Mouse (Mus musculus) mesoderm, embryonic 11.5 days (tissue): ENCODE measurements around the gene Vmn2r95.
"Not testable (repeated sequence)": the region's sequence is repeated elsewhere in the genome, so short reads cannot be mapped to it uniquely, and the experiment has no call there.

Source experiments
- DNase-seq: peaks from one replicate; pipeline ENCODE4 v3.0.0-alpha.2; 2012; ENCODE audit warnings: low read depth, low spot score

Vmn2r95 gene

DNA sequence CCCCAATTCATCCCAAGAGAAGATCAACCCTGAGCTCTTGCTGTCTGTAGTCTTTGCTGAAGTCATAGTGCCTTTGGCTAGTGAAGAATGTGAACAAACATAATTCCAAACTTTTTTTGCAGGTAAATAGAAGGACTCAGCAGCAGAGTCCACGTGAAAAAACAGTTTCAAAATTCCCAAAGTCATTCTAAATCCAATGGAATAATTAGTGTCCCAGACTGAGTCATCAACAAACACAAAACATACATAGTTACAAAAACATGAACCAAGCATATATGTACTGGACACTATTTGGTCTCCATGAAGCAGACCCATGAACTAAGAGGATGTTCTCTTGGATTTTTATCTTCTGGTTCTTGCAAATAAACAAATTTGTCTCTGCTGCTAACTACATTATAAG lies at the start of gene Vmn2r95:
Gene Vmn2r95, plus strand, starts transcription at position 301 of the 400 bp plus-strand sequence.
- DNase-seq: no peak

DNA sequence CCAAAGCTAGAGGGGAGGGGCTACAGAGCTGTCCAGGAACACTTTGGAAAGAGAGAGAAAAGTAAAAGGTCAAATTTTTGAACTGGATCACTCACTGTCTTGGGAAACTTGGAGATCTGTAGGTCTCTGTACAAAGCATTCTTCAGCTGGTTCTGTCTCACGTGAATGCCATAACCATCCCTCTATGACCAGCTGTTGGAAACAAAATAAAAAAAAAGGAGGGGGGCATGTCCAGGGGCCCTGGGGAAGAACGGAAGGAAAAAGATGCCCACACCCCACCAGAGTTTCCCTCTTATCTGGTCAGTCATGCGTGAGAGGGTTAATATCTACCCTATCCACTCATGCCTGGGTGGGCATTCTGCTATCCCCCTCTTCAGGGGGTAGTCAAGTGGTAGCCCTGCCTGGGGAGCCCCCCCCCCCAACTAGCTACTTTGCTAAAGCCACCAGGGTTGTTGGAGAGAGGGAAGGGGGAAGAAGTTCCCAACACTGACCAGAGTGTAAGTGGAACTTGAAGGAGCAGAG lies 31.8 kb downstream of the Vmn2r95 start:
- DNase-seq: no peak

DNA sequence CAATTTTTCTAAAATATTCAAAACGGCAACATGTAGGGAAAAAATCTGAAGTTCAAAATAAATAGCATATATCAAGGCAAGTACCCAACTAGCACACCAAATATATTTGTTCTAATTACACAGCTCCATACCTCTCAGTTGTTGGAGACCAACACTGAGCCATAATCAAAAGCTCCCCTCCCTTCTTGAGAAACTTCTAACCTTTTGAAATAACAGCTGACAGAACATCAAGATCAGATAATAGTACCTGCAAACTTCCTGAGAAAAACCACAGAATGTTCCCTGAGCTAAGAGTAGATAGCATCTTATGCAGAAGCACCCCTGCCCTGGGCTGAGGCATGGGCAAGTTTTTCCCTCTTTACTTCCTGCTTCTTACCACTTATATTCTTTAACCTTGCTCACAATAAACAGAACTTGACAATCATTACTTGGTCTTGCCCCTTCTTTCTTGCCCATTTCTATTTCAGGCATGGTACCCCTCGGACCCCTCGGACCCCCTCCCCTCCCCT lies 34.3 kb downstream of the Vmn2r95 start:
- not testable (repeated sequence) for DNase-seq

DNA sequence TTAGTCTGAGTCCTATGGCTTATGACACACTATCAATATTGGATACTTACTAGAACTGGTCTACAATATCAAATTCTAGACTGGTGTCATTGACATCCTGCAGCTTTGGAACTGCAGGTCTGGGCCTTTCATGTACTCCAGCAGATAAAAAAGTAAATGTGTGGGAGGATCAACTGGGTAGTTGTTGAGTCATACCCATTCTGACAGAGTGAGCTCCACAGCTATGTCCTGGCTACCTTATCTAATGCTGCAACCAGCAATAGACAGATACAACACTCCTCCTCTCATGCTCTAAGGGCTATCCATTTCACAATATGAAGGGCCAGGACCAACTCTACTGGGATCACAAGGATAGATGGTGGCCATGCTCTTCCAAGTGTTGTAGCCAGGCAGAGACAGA lies 38.8 kb downstream of the Vmn2r95 start:
- DNase-seq: no peak

DNA sequence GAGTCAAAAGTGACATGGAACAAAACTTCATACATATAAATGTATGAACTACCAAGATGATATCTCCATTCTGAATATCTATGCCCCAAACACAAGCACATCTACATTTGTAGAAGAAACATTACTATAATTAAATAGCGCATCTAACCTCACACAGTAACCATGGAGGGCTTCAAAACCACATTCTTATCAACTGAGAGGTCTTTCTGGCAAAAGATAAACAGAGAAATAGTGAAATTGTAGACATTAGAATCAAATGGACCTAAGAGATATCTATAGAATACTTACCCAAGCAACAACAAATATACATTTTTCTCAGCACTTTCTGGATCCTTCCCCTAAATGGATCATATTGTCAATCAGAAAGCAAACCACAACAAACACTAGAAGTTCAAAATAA lies 56.0 kb downstream of the Vmn2r95 start:
- no peak for DNase-seq
